Mouse (Mus musculus) lung, adult 2 months (tissue): ENCODE data around the gene Hmg20a.

Source experiments
- CTCF ChIP-seq: fragments of 200-500 bp; IDR thresholded peaks from 2 replicates; pipeline ENCODE4 v1.5.1; 2011; ENCODE audit warnings: mild to moderate bottlenecking, low read length, control low read depth; ENCODE audit not compliant: insufficient read depth
- POLR2A ChIP-seq: fragments of 200-500 bp; IDR thresholded peaks from 2 replicates; pipeline ENCODE4 v1.6.1; 2011; ENCODE audit warnings: low read depth, mild to moderate bottlenecking, control low read depth, low read length, borderline replicate concordance; ENCODE audit errors: extremely low read depth

DNA sequence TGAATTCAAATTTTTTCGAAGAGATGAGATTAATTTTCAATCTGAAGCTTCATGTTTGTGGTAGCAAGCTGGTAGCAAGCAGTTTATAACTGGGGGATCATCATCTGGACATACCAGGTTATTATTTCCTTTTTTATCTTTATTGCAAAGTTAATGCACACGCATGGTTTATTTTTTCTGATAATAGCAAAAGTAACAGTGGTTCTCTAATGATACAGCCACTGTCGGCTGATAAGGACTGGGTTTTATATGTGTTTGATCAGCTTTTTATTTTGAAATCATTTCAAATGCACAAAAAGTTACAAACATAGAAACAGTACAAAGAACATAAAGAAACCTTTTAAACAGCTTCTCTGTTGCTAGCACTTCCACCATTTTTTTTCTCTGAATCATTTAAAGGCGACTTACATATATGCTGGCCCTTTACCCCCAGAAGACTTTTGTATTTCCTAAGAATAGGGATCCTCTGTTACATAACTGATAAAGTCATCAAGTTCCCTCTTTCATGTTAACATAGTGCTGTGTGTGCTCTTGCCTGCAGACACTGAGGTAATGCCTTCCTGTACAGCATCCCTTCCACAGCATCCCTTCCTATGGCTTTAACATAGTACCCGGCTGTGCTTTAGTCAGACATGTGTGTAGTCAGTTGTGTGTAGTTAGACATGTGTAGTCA lies 60.7 kb downstream of the Hmg20a start:
- TF ChIP-seq CTCF (no peak), POLR2A (no peak)
